Mouse (Mus musculus): ENCODE data around the gene 1700025G04Rik.

DNA sequence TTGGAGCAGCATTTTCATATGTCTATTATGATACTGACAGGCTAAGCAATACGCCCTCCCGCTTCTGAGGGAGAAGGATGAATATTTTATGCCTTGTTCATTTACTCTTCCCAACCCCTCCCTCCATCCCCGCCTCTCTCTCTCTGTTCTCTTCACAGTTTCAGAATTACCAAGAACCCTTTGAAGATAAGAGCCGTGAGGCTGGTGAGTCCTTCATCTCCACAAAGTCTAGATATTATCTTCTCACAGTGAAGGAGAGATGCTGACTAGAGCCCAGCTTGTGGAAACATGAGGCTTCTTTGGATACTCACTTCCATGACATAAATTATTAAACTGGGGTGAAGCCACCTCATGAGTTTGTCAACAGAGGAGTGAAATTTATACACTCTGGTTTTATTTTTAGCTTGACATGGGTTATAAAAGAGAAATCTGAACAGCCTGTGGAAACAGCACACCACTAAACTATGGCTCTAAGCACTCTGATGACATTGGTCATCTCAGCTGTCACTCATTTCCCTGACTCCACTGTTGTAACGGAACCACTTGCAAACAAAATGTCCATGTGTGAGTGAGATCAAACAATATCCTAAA is 116.7 kb downstream of the 1700025G04Rik start:
- TF ChIP-seq CTCF (IDR thresholded peaks at IDR 0.05; ENCODE audit: borderline replicate concordance, control insufficient read depth, extremely low read depth, insufficient read depth, low read length, poor library complexity) = no peak
- TF ChIP-seq POLR2A (IDR thresholded peaks at IDR 0.05; ENCODE audit: control insufficient read depth, extremely low read depth, insufficient read depth, low read length, poor library complexity) = no peak

Data from thymus, adult 2 months (tissue).